Mouse (Mus musculus) MEL (cell line): ENCODE measurements around the gene Armcx5. TPM values are rescaled to one million over a fixed set of nuclear protein-coding genes. Genes with fewer than 3 reads are reported as not detected.
"Not testable (repeated sequence)": the region's sequence is repeated elsewhere in the genome, so short reads cannot be mapped to it uniquely, and the experiment has no call there.

Source experiments
- DNase-seq: peaks from one replicate; pipeline ENCODE4 v3.0.0; 2011; ENCODE audit warnings: low read depth, low spot score
- H3K27ac ChIP-seq: 2 replicates; pipeline ENCODE4 v1.5.1; 2012; ENCODE audit warnings: low read depth, mild to moderate bottlenecking, control low read depth, low read length, moderate library complexity; ENCODE audit not compliant: control insufficient read depth
- H3K27me3 ChIP-seq, 2 experiments: fragments of 150-350 bp in 1 of 2; sonication (generic) in 1 of 2; 2 replicates each; pipeline ENCODE4 v1.6.1; 2012; ENCODE audit warnings: low read length in 2 of 2, mild to moderate bottlenecking in 2 of 2, improper control_type of control experiment in 1 of 2, moderate library complexity in 1 of 2; ENCODE audit not compliant: insufficient read depth in 2 of 2, control insufficient read depth in 1 of 2
- H3K36me3 ChIP-seq, 2 experiments: 2 replicates each; pipeline ENCODE4 v1.6.1; 2012 to 2014; ENCODE audit warnings: low read length in 2 of 2, improper control_type of control experiment in 1 of 2, inconsistent platforms in 1 of 2, mild to moderate bottlenecking in 1 of 2; ENCODE audit not compliant: insufficient read depth in 2 of 2, control insufficient read depth in 1 of 2
- H3K4me1 ChIP-seq, 2 experiments: fragments of 150-350 bp in 1 of 2; sonication (generic) in 1 of 2; 2 replicates each; pipeline ENCODE4 v1.6.1; 2012; ENCODE audit warnings: low read length in 2 of 2, improper control_type of control experiment in 1 of 2, mild to moderate bottlenecking in 1 of 2; ENCODE audit not compliant: insufficient read depth in 2 of 2, control insufficient read depth in 1 of 2
- H3K4me3 ChIP-seq, 2 experiments: fragments of 150-350 bp in 1 of 2; sonication (generic) in 1 of 2; 2 replicates each; pipeline ENCODE4 v1.5.1; 2012; ENCODE audit warnings: low read depth in 2 of 2, low read length in 2 of 2, mild to moderate bottlenecking in 2 of 2, moderate library complexity in 2 of 2, control low read depth in 1 of 2, improper control_type of control experiment in 1 of 2; ENCODE audit not compliant: control insufficient read depth in 1 of 2, insufficient read depth in 1 of 2
- H3K79me2 ChIP-seq: 2 replicates; pipeline ENCODE4 v1.6.1; 2012; ENCODE audit warnings: mild to moderate bottlenecking, low read length, moderate library complexity; ENCODE audit not compliant: control insufficient read depth, poor library complexity, insufficient read depth
- H3K9ac ChIP-seq: 2 replicates; pipeline ENCODE4 v1.6.1; 2012; ENCODE audit warnings: low read depth, mild to moderate bottlenecking, control low read depth, low read length, moderate library complexity; ENCODE audit not compliant: control insufficient read depth, poor library complexity, severe bottlenecking
- H3K9me3 ChIP-seq: fragments of 150-350 bp; sonication (generic); replicated peaks from 2 replicates; pipeline ENCODE4 v1.6.1; 2012; ENCODE audit warnings: mild to moderate bottlenecking, low read length, improper control_type of control experiment, moderate library complexity; ENCODE audit not compliant: insufficient read depth
- CTCF ChIP-seq, 3 experiments: IDR thresholded peaks in 2 of 3; conservative IDR thresholded peaks in 1 of 3; 2 replicates each; pipeline ENCODE4 v1.5.1; 2011 to 2012; ENCODE audit warnings: low read length in 3 of 3, low read depth in 2 of 3, mild to moderate bottlenecking in 2 of 3, improper control_type of control experiment in 1 of 3, inconsistent platforms in 1 of 3, mixed read lengths in 1 of 3, moderate library complexity in 1 of 3; ENCODE audit not compliant: control insufficient read depth in 1 of 3, insufficient read depth in 1 of 3, poor library complexity in 1 of 3, severe bottlenecking in 1 of 3
- GATA1 ChIP-seq: IDR thresholded peaks from 2 replicates; pipeline ENCODE4 v1.6.1; 2011; ENCODE audit warnings: low read depth, low read length, improper control_type of control experiment
- MAX ChIP-seq: IDR thresholded peaks from 2 replicates; pipeline ENCODE4 v1.6.1; 2011; ENCODE audit warnings: low read length, improper control_type of control experiment
- MAZ ChIP-seq: IDR thresholded peaks from 2 replicates; pipeline ENCODE4 v1.6.1; 2012; ENCODE audit warnings: low read depth, mild to moderate bottlenecking, inconsistent platforms, low read length, improper control_type of control experiment
- POLR2A ChIP-seq, 2 experiments: IDR thresholded peaks; 2 replicates each; pipeline ENCODE4 v1.6.1; 2011 to 2012; ENCODE audit warnings: low read length in 2 of 2, mild to moderate bottlenecking in 2 of 2, control low read depth in 1 of 2, improper control_type of control experiment in 1 of 2, low read depth in 1 of 2, moderate library complexity in 1 of 2; ENCODE audit not compliant: control insufficient read depth in 1 of 2, insufficient read depth in 1 of 2, poor library complexity in 1 of 2
- RAD21 ChIP-seq: IDR thresholded peaks from 2 replicates; pipeline ENCODE4 v1.6.1; 2011; ENCODE audit warnings: mild to moderate bottlenecking, low read depth, low read length, improper control_type of control experiment
- RCOR1 ChIP-seq: IDR thresholded peaks from 2 replicates; pipeline ENCODE4 v1.6.1; 2012; ENCODE audit warnings: low read depth, mild to moderate bottlenecking, inconsistent platforms, low read length, improper control_type of control experiment
- SMC3 ChIP-seq: IDR thresholded peaks from 2 replicates; pipeline ENCODE4 v1.6.1; 2011; ENCODE audit warnings: low read depth, low read length, improper control_type of control experiment
- TBP ChIP-seq: IDR thresholded peaks from 2 replicates; pipeline ENCODE4 v1.8.0; 2011; ENCODE audit warnings: low read depth, low read length, improper control_type of control experiment
- ZNF384 ChIP-seq: IDR thresholded peaks from 2 replicates; pipeline ENCODE4 v1.6.1; 2012; ENCODE audit warnings: low read depth, mild to moderate bottlenecking, inconsistent platforms, low read length, improper control_type of control experiment
- polyA plus RNA-seq, 2 experiments: library from polyadenylated mRNA; stranded (reverse) in 1 of 2; unstranded in 1 of 2; fragments of >175 nt in 1 of 2; fragments of >200 nt in 1 of 2; gene quantifications; 2 replicates each; pipeline versions ENCODE4 v1.2.1 to v1.2.4; 2012; ENCODE audit warnings: low replicate concordance in 2 of 2, low read depth in 1 of 2; ENCODE audit not compliant: insufficient read length in 2 of 2, insufficient read depth in 1 of 2, missing spikeins in 1 of 2
- total RNA-seq: library from RNA; depleted of rRNA; stranded (reverse); fragments of 300-350 nt; gene quantifications from 2 replicates; pipeline ENCODE4 v1.2.3, GENCODE M21; 2012

Gene Armcx5
- total and polyA plus RNA-seq, 3 experiments = 8.6 TPM; not detected in 1

GRCm38 (mm10) chrX:135738730-135739520 lies 3.6 kb upstream of the Armcx5 start:
- no peak overlapping the region for H3K9ac ChIP-seq
- no peak overlapping the region for H3K4me3 ChIP-seq
- no peak for DNase-seq
- 0 out of 4 replicates have a peak, but pooled peaks cover 0 to 4% of the 10 kb centered on the region in 2 experiments for H3K4me1 ChIP-seq
- H3K36me3 ChIP-seq = peaks cover 0 to 11% of the 10 kb centered on the region in 2 experiments; a peak in 2 of 4 replicates
- H3K79me2 ChIP-seq = peaks cover 9% of the 10 kb centered on the region
- TF ChIP-seq ZNF384 (no peak), TBP (0 out of 2 replicates have a peak, but pooled peaks have one; percentile 22)
- H3K9me3 ChIP-seq = no peaks in the 10 kb centered on the region
- no peak overlapping the region for H3K27ac ChIP-seq
- H3K27me3 ChIP-seq = peaks cover 0 to 1% of the 10 kb centered on the region in 2 experiments; a peak in 2 of 4 replicates

DNA sequence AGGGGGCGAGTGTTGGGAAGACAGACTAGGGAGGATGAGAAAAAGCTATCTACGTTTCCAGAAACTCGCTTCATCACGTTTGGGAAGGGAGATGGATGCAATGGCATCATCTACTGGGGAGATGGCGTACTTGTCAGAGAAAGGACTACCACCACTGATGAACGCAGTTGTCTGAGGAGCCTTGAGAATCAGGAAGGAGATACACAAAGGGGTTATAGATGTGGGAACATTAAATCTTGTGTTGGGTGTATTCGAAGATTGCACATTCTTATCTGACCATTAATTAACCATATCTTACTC lies 473 bp downstream of the Armcx5 start:
- peaks cover 9% of the 10 kb centered on the region for H3K79me2 ChIP-seq
- no peaks in the 10 kb centered on the region for H3K9me3 ChIP-seq
- peak overlapping the region; percentile 58 for H3K27ac ChIP-seq
- no peak for DNase-seq
- H3K36me3 ChIP-seq = peaks cover 3 to 11% of the 10 kb centered on the region in 2 experiments
- TF ChIP-seq MAX = 0 out of 2 replicates have a peak, but pooled peaks have one; percentile 16
- TF ChIP-seq RCOR1 = peak; percentile 15; the same call in 1 of the 2 replicates
- 0 out of 6 replicates have a peak, but pooled peaks of 1 of the 3 experiments have one; percentile 6 for TF ChIP-seq CTCF (IDR thresholded peaks at IDR 0.05 in 2 of 3, conservative IDR thresholded peaks at IDR 0.05 in 1 of 3; ENCODE audit: control insufficient read depth in 1 of 3, insufficient read depth in 1 of 3, low read depth in 2 of 3, low read length in 3 of 3, poor library complexity in 1 of 3, severe bottlenecking in 1 of 3)
- TF ChIP-seq MAZ = no peak
- TF ChIP-seq GATA1 = 0 out of 2 replicates have a peak, but pooled peaks have one; percentile 25
- TF ChIP-seq, all 39 proteins: peak for 4
- H3K27me3 ChIP-seq = no peaks in the 10 kb centered on the region; a peak in 2 of 4 replicates
- H3K4me1 ChIP-seq = 0 out of 4 replicates have a peak, but pooled peaks cover 0 to 4% of the 10 kb centered on the region in 2 experiments
- H3K9ac ChIP-seq = peak overlapping the region; percentile 91
- H3K4me3 ChIP-seq = peak overlapping the region; percentile 93 to 97

- not testable (repeated sequence) for H3K79me2 ChIP-seq, H3K9me3 ChIP-seq, H3K27me3 ChIP-seq, DNase-seq, H3K4me1 ChIP-seq, H3K27ac ChIP-seq, H3K4me3 ChIP-seq, H3K9ac ChIP-seq
- H3K36me3 ChIP-seq = peaks cover 3 to 11% of the 10 kb centered on the region in 2 experiments
These were observed 2.8 kb downstream of the Armcx5 start for GRCm38 (mm10) chrX:135745376-135745775.

DNA sequence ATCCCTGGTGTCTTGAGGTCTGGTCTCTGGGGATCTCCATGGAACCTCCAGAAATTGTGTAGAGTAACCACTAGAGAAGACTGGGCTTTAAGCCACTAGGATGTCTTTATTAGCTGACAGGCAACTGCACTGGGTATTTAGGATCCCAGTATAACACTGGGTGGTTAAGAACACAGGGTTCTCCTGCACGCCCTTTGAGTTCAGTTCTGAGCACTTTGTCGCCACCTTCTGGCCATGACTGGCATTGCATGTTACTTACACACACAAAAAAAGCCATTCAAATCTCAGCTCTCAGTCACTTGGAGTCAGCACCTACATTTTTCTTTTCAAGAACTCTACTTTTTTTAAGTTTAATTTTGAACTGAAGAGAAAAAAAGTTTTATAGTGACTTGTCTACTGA lies 10.3 kb downstream of the Armcx5 start:
- peak; percentile 73 to 84 (median 78) for TF ChIP-seq CTCF (IDR thresholded peaks at IDR 0.05 in 2 of 3, conservative IDR thresholded peaks at IDR 0.05 in 1 of 3; ENCODE audit: control insufficient read depth in 1 of 3, insufficient read depth in 1 of 3, low read depth in 2 of 3, low read length in 3 of 3, poor library complexity in 1 of 3, severe bottlenecking in 1 of 3)
- no peak for TF ChIP-seq GATA1
- peak; percentile 61 for TF ChIP-seq SMC3
- TF ChIP-seq POLR2A (IDR thresholded peaks at IDR 0.05; ENCODE audit: control insufficient read depth in 1 of 2, insufficient read depth in 1 of 2, low read depth in 1 of 2, low read length in 2 of 2, poor library complexity in 1 of 2) = no peak
- peak; percentile 42 for TF ChIP-seq RAD21
- no peaks in the 10 kb centered on the region for H3K79me2 ChIP-seq
- no peaks in the 10 kb centered on the region for H3K4me1 ChIP-seq
- peaks cover 0 to 2% of the 10 kb centered on the region in 2 experiments; a peak in 1 of 4 replicates for H3K36me3 ChIP-seq
- no peaks in the 10 kb centered on the region for H3K27me3 ChIP-seq
- H3K9ac ChIP-seq = no peak overlapping the region
- peak; percentile 83 for DNase-seq
- no peak overlapping the region for H3K4me3 ChIP-seq
- no peaks in the 10 kb centered on the region for H3K9me3 ChIP-seq
- no peak overlapping the region for H3K27ac ChIP-seq
